Mouse (Mus musculus) testis, adult 2 months (tissue): ENCODE results near the gene Myt1l. TPM values are rescaled to one million over a fixed set of nuclear protein-coding genes. Genes with fewer than 3 reads are reported as not detected.

Source experiments
- H3K27ac ChIP-seq: fragments of 200-500 bp; 2 replicates; pipeline ENCODE4 v1.5.1; 2012; ENCODE audit warnings: low read depth, low read length; ENCODE audit not compliant: control insufficient read depth, insufficient read depth
- H3K27me3 ChIP-seq: fragments of 200-500 bp; 2 replicates; pipeline ENCODE4 v1.6.1; 2012; ENCODE audit warnings: mild to moderate bottlenecking, low read length, moderate library complexity; ENCODE audit not compliant: control insufficient read depth, insufficient read depth
- H3K36me3 ChIP-seq: fragments of 200-500 bp; 2 replicates; pipeline ENCODE4 v1.6.1; 2012; ENCODE audit warnings: mild to moderate bottlenecking, low read length; ENCODE audit not compliant: control insufficient read depth, insufficient read depth
- H3K4me1 ChIP-seq: fragments of 200-500 bp; 2 replicates; pipeline ENCODE4 v1.6.1; 2012; ENCODE audit warnings: low read length; ENCODE audit not compliant: control insufficient read depth, insufficient read depth
- H3K4me3 ChIP-seq: fragments of 200-500 bp; 2 replicates; pipeline ENCODE4 v1.5.1; 2012; ENCODE audit warnings: low read depth, mild to moderate bottlenecking, low read length, moderate library complexity, mixed read lengths; ENCODE audit not compliant: control insufficient read depth
- CTCF ChIP-seq: fragments of 200-500 bp; IDR thresholded peaks from 2 replicates; pipeline ENCODE4 v1.5.1; 2012; ENCODE audit warnings: low read depth, mild to moderate bottlenecking, inconsistent platforms, low read length, moderate library complexity; ENCODE audit not compliant: control insufficient read depth, insufficient read depth, insufficient replicate concordance
- POLR2A ChIP-seq: fragments of 200-500 bp; IDR thresholded peaks from 2 replicates; pipeline ENCODE4 v1.6.1; 2012; ENCODE audit warnings: low read depth, mild to moderate bottlenecking, inconsistent platforms, low read length, moderate library complexity; ENCODE audit not compliant: control insufficient read depth
- polyA plus RNA-seq: library from polyadenylated mRNA; depleted of rRNA; stranded (reverse); fragments of >200 nt; gene quantifications from 2 replicates; pipeline ENCODE4 v1.2.3, GENCODE M21; 2012

Gene Myt1l
- polyA plus RNA-seq, 1 experiment: 5.6 TPM

GRCm38 (mm10) chr12:29569311-29569710 is 41.1 kb downstream of the Myt1l start:
- no peaks in the 10 kb centered on the region for H3K36me3 ChIP-seq
- no peaks in the 10 kb centered on the region for H3K4me1 ChIP-seq
- no peak for TF ChIP-seq CTCF
- TF ChIP-seq POLR2A: no peak
- no peak overlapping the region for H3K27ac ChIP-seq
- H3K4me3 ChIP-seq: no peak overlapping the region
- no peaks in the 10 kb centered on the region for H3K27me3 ChIP-seq

GRCm38 (mm10) chr12:29570351-29570750 is 42.2 kb downstream of the Myt1l start:
- no peaks in the 10 kb centered on the region for H3K27me3 ChIP-seq
- no peak overlapping the region for H3K27ac ChIP-seq
- H3K36me3 ChIP-seq: no peaks in the 10 kb centered on the region
- TF ChIP-seq CTCF: no peak
- no peak for TF ChIP-seq POLR2A
- H3K4me3 ChIP-seq: no peak overlapping the region
- no peaks in the 10 kb centered on the region for H3K4me1 ChIP-seq

GRCm38 (mm10) chr12:29571613-29572012 is 43.4 kb downstream of the Myt1l start:
- TF ChIP-seq CTCF (no peak), POLR2A (no peak)
- no peaks in the 10 kb centered on the region for H3K36me3 ChIP-seq
- no peaks in the 10 kb centered on the region for H3K27me3 ChIP-seq
- no peaks in the 10 kb centered on the region for H3K4me1 ChIP-seq
- no peak overlapping the region for H3K4me3 ChIP-seq
- H3K27ac ChIP-seq: no peak overlapping the region

GRCm38 (mm10) chr12:29593787-29594186 is 65.6 kb downstream of the Myt1l start:
- Histone ChIP-seq H3K27ac (no peak overlapping the region), H3K4me3 (no peak overlapping the region), H3K36me3 (no peaks in the 10 kb centered on the region), H3K27me3 (no peaks in the 10 kb centered on the region), H3K4me1 (no peaks in the 10 kb centered on the region)
- TF ChIP-seq POLR2A: no peak
- TF ChIP-seq CTCF: no peak

- TF ChIP-seq CTCF: no peak
- no peak for TF ChIP-seq POLR2A
- Histone ChIP-seq H3K4me1 (no peaks in the 10 kb centered on the region), H3K27ac (no peak overlapping the region), H3K36me3 (no peaks in the 10 kb centered on the region), H3K4me3 (no peak overlapping the region), H3K27me3 (no peaks in the 10 kb centered on the region)
Observed at GRCm38 (mm10) chr12:29599916-29600315, 71.7 kb downstream of the Myt1l start.

- H3K36me3 ChIP-seq: no peaks in the 10 kb centered on the region
- no peaks in the 10 kb centered on the region for H3K27me3 ChIP-seq
- no peak for TF ChIP-seq POLR2A
- no peak for TF ChIP-seq CTCF
- H3K4me1 ChIP-seq: no peaks in the 10 kb centered on the region
- no peak overlapping the region for H3K4me3 ChIP-seq
- no peak overlapping the region for H3K27ac ChIP-seq
Observed at GRCm38 (mm10) chr12:29601223-29601622, 73.0 kb downstream of the Myt1l start.

- TF ChIP-seq POLR2A (no peak), CTCF (no peak)
- H3K4me3 ChIP-seq: no peak overlapping the region
- no peaks in the 10 kb centered on the region for H3K4me1 ChIP-seq
- H3K36me3 ChIP-seq: no peaks in the 10 kb centered on the region
- H3K27ac ChIP-seq: no peak overlapping the region
- no peaks in the 10 kb centered on the region for H3K27me3 ChIP-seq
Observed at GRCm38 (mm10) chr12:29604659-29605058, 76.5 kb downstream of the Myt1l start.

- H3K4me3 ChIP-seq: no peak overlapping the region
- H3K4me1 ChIP-seq: no peaks in the 10 kb centered on the region
- no peak for TF ChIP-seq CTCF
- no peak for TF ChIP-seq POLR2A
- no peak overlapping the region for H3K27ac ChIP-seq
- no peaks in the 10 kb centered on the region for H3K36me3 ChIP-seq
- no peaks in the 10 kb centered on the region for H3K27me3 ChIP-seq
Observed at GRCm38 (mm10) chr12:29605124-29605523, 76.9 kb downstream of the Myt1l start.
